ENCODE assay signal across 29 mouse cellular contexts in the genomic region with DNA sequence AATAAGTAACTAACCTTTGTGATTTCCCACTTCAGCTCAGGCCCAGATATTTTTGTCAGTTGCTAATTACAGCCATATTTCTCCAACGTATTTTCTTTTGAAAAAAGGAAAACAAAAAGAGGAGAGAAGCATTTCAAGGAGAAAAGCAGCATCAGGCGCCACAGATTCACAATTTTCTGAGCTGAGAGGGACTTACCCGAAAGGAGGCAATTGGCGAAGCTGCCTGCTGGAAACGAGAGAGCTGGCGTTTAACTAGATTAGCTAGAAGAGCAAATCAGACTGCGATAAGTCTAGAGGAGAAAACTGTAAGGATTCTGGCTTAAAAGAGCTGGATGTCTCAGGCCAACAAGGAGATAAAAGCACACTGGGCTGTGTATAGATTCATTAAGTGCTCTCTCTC.
DNase-seq lines count a peak whose midpoint lies in the region; ATAC-seq and TF ChIP-seq lines count a peak whose summit lies in the region.
"Had no signal": no experiment of that assay in that cellular context is flagged by ENCODE, and none has a peak within 500 bp of the region (broad histone marks: within the 10 kb centered on the region; RNA-seq: fewer than 3 reads in every experiment).

No protein-coding gene starts in this region.

- TF ChIP-seq POLR2A in brain, embryonic 14.5 days (IDR thresholded peaks at IDR 0.05; ENCODE audit: borderline replicate concordance, extremely low read depth, insufficient read depth, insufficient read length, poor library complexity, severe bottlenecking) = no peak

- ATAC-seq in midbrain, embryonic 14.5 days (ENCODE audit: low FRiP score, low TSS enrichment) = no peak
- ATAC-seq: hindbrain, postnatal 0 days; intestine, postnatal 0 days had no signal

- 56% methylated on average over 7 of the region's 7 CpGs for WGBS in midbrain, embryonic 14.5 days
- 72% methylated on average over 7 of the region's 7 CpGs for WGBS in midbrain, embryonic 10.5 days

- H3K4me2 ChIP-seq in midbrain, embryonic 14.5 days (ENCODE audit: low read length) = no peak overlapping the region
- H3K4me2 ChIP-seq: embryonic facial prominence, embryonic 15.5 days; liver, embryonic 15.5 days; lung, embryonic 15.5 days had no signal

- no peak for TF ChIP-seq CTCF in gastrocnemius, adult 2 months (IDR thresholded peaks at IDR 0.05)
- TF ChIP-seq CTCF in brain, embryonic 14.5 days (IDR thresholded peaks at IDR 0.05; ENCODE audit: borderline replicate concordance, extremely low read depth, insufficient read depth, insufficient read length) = no peak

- no peaks in the 10 kb centered on the region for H3K36me3 ChIP-seq in midbrain, embryonic 14.5 days (ENCODE audit: control insufficient read depth, insufficient read depth, low read length)
- no peaks in the 10 kb centered on the region for H3K36me3 ChIP-seq in midbrain, embryonic 10.5 days
- H3K36me3 ChIP-seq: embryonic facial prominence, embryonic 15.5 days; G1E; heart, embryonic 12.5 days; liver, embryonic 15.5 days; lung, embryonic 15.5 days had no signal

- H3K27ac ChIP-seq in gastrocnemius, adult 2 months = no peak overlapping the region
- H3K27ac ChIP-seq in midbrain, embryonic 14.5 days (replicated peaks; ENCODE audit: low read depth, low read length) = no peak overlapping the region
- no peak overlapping the region for H3K27ac ChIP-seq in midbrain, embryonic 10.5 days (replicated peaks)
- H3K27ac ChIP-seq: embryonic facial prominence, embryonic 15.5 days; hindbrain, postnatal 0 days; liver, embryonic 15.5 days; lung, embryonic 15.5 days had no signal

- H3K4me1 ChIP-seq in midbrain, embryonic 14.5 days (ENCODE audit: control insufficient read depth, insufficient read depth, low read length) = no peaks in the 10 kb centered on the region
- H3K4me1 ChIP-seq in midbrain, embryonic 10.5 days = no peaks in the 10 kb centered on the region
- H3K4me1 ChIP-seq: liver, embryonic 15.5 days; lung, embryonic 15.5 days had no signal

- H3K27me3 ChIP-seq in midbrain, embryonic 14.5 days (ENCODE audit: control insufficient read depth, insufficient read depth, low read length) = no peaks in the 10 kb centered on the region
- H3K27me3 ChIP-seq in midbrain, embryonic 10.5 days (ENCODE audit: low read depth, poor library complexity, severe bottlenecking) = no peaks in the 10 kb centered on the region
- H3K27me3 ChIP-seq: CH12.LX; embryonic facial prominence, embryonic 15.5 days; heart, embryonic 12.5 days; liver, embryonic 15.5 days; lung, embryonic 15.5 days; megakaryocyte, embryonic 14.5 days had no signal

- DNase-seq in gastrocnemius, adult 2 months = no peak
- DNase-seq in gastrocnemius, postnatal 4 days (ENCODE audit: low spot score in 2 of 2) = no peak
- peak; percentile 40 for DNase-seq in midbrain, embryonic 14.5 days
- no peak for DNase-seq in midbrain, embryonic 10.5 days (ENCODE audit: low spot score)
- DNase-seq in brain, embryonic 14.5 days (ENCODE audit: low read depth) = peak; percentile 61
- DNase-seq in right cerebral cortex, postnatal 25 days = peak; percentile 5
- DNase-seq in urinary bladder, postnatal 10 days (ENCODE audit: low spot score) = no peak
- DNase-seq: adrenal gland, adult 2 months; B cell, adult 2 months; cerebellum, adult 8-10 months; cerebellum, postnatal 36 days; embryo, embryonic 11 days; gastrocnemius, postnatal 10 days; heart, postnatal 10 days; kidney, postnatal 25 days; layer of hippocampus, adult 9-11 months; liver; lung, postnatal 36 days; thymus, adult 2 months; thymus, postnatal 4 days had no signal

- H3K9ac ChIP-seq in midbrain, embryonic 14.5 days (replicated peaks; ENCODE audit: low read length) = no peak overlapping the region
- H3K9ac ChIP-seq: embryonic facial prominence, embryonic 15.5 days; heart, embryonic 12.5 days; liver, embryonic 15.5 days; lung, embryonic 15.5 days had no signal

- no peaks in the 10 kb centered on the region for H3K9me3 ChIP-seq in midbrain, embryonic 14.5 days (ENCODE audit: control insufficient read depth, low read length)
- H3K9me3 ChIP-seq in midbrain, embryonic 10.5 days (replicated peaks) = no peaks in the 10 kb centered on the region
- H3K9me3 ChIP-seq: embryonic facial prominence, embryonic 15.5 days; G1E; heart, embryonic 12.5 days; liver, embryonic 15.5 days; lung, embryonic 15.5 days; megakaryocyte, embryonic 14.5 days had no signal

- peak overlapping the region; percentile 11; the same call in 1 of the 2 replicates for H3K4me3 ChIP-seq in gastrocnemius, adult 2 months
- H3K4me3 ChIP-seq in midbrain, embryonic 14.5 days (replicated peaks; ENCODE audit: low read depth, low read length) = no peak overlapping the region
- H3K4me3 ChIP-seq in midbrain, embryonic 10.5 days = no peak overlapping the region
- H3K4me3 ChIP-seq: embryonic facial prominence, embryonic 15.5 days; heart, embryonic 12.5 days; liver, embryonic 15.5 days; lung, embryonic 15.5 days had no signal

- intact Hi-C loops in gastrocnemius, adult 2 months (cut with DNase I) = no loop called here

Comparison
In these comparisons a context has a peak if more than half of its experiments do, and no peak if none do; other contexts are left out.
1. DNase-seq: peak in midbrain, embryonic 14.5 days (single experiment), brain, embryonic 14.5 days (single experiment) and right cerebral cortex, postnatal 25 days (single experiment); none in gastrocnemius, adult 2 months (single experiment), gastrocnemius, postnatal 4 days (0 of 2), midbrain, embryonic 10.5 days (single experiment) and urinary bladder, postnatal 10 days (single experiment).